Mouse (Mus musculus) thymus, postnatal 4 days (tissue): ENCODE results near the gene Sumf2.
"Not testable (repeated sequence)": the region's sequence is repeated elsewhere in the genome, so short reads cannot be mapped to it uniquely, and the experiment has no call there.

Experiments used
- DNase-seq: peaks from one replicate; pipeline ENCODE4 v3.0.0; 2021

Gene Sumf2

DNA sequence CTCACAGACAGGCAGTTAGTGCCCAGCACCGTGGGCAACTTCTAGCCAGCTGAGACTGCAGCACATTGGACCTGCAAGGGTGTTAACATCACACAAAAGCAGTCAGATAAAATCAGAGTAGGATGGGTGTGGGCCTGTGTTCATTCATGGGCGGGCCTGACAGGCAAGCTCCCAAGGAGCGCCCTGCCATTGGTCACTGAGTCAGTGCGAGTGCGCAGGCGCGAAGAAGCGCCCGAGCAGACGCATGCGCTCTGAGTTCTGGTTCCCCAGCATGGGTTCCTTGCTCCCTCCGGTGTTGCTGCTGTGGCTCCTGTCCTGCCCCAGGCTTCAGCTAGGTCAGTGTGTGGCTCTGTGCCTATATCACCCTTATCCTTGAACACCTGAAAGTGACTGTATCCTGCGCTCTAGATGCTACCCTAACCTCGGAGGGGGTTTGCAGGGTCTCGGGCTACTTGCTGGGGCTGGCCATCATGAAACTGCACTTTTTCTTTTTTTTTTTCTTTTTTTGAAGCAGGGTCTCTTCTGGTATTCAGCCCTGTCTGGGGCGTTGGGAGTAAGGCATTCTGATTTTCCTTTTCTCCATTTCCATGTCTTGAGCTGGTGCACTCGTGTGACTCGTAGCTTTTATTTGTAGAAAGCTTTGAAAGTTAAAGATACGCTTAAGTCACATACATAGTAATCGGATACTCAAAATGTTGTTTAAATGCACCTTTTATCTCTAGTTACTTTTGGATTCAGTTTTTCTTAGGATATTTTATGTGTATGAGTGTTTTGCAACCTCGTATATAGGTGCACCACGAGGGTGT lies at the start of gene Sumf2:
Gene Sumf2, plus strand, starts transcription at position 235 of the 806 bp plus-strand sequence.
- peak; percentile 96 for DNase-seq

DNA sequence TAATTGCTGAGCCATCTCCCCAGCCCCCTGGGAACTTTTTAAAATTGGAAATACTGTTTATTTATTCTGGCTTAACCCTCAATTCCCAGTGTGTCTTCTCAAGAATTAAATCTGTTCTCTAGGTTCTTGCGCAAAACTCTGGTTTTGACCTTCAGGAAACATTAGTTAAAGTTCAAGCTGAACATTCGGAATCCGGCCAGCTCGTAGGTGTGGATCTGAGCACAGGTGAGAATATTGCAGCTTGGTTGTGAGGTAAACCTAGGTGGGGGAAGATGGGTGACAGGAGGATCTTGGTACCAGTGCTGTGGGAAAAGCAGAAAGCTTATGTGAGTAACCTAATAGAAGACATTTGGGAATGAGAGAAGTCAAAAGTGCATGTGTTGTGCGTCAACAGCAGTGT lies 1.9 kb upstream of the Sumf2 start:
- DNase-seq = no peak

DNA sequence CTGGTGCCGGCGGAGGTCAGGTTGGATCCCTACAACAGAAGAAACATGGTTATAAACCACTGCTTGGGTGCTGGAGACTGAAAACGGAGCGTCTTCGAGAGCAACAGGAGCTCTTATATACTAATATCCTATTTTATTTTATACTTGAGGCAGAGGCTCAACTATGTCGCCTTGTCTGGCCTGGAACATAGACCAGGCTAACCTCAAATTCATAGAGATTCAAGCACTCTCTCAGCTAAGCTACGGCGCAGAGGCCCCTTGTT lies 703 bp downstream of the Sumf2 start:
- DNase-seq = peak; percentile 21

DNA sequence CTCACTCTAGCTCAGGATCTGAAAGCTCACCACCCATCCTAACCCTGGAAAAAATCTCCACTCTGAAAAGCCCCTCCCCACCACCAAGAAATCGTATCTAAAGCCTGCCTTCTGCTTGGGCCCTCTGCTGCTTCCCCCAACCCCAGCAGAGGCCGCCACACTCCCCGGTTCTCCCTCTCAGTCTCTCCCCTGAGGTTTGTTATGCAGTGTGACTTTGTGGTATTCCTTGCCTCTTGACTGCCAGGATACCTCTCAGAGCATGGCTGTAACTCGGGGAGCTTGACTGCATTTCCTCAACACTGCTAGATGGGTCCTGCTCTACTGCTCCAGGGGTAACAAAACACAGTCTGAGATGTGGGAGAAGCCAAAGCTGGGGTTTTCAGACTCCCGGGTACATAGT lies 8.4 kb downstream of the Sumf2 start:
- no peak for DNase-seq

DNA sequence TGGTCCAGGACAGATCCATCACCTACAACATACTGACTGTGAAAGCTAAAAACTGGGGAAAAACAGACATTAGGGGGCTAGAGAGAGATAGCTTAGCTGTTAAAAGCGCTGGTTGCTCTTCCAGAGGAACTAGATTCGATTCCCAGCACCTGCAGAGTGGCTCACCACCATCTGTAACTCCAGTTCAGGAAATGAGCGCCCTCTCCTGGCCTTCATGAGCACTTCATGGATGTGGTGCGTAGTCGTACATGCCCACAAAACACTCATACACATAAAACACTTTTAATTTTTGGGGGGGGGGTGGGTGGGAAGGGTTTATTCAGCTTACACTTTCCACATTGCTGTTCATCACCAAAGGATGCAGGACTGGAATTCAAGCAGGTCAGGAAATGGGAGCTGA lies 9.6 kb downstream of the Sumf2 start:
- DNase-seq = no peak

DNA sequence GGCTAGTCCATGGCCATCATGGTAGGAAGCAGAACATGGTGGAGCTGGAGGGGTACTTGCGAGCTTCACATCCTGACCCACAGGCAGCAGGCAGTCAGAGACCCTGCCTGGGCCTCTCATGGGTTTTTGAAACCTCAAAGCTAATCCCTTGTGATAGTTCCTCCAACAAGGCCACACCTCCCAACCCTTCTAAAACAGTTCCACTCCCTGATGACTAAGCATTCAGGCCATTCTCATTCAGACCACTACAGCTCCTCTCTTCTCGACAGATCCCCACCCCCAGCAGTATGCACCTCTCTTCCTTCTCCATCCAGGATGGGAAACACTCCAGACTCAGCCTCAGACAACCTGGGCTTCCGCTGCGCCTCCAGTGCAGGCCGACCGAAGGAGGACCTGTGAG lies 15.5 kb downstream of the Sumf2 start:
- no peak for DNase-seq

DNA sequence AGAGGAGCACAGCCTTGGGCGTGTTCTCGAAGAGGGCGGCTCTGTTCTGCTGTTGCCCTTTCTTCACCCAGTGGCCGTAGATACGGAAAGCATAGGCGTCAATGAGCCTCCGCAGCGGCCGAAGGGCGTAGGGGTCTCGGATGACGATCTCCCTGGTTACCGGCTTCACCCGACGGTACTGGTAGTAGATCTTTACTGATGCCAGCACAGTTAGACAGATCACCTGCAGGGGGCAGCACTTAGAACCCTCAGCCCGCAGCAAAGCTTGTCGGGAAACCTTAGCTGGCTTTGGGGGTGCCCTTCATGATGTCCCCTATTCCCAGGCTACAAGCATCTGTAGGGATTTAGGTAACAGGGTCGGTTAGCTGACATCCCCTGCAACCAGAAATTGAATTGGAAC lies 17.7 kb downstream of the Sumf2 start:
- peak; percentile 77 for DNase-seq

DNA sequence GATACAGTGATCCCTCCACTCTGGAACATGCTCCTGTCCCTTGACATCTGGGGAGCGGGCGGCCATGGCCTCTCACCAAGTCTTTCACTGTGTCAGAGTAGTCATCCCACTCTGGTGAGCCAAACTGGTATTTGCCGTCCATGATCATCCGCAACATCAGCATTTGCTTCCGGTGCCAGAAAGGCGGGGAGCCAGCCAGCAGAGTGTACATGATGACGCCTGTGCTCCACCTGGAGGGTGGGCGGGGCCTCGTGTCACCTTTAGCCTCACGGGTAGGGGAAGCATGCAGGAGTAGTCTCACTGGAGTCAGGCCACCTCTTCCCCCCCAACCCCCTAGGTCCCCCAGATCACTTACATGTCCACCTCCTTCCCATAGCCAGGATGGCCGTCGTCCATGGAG lies 19.1 kb downstream of the Sumf2 start:
- no peak for DNase-seq

DNA sequence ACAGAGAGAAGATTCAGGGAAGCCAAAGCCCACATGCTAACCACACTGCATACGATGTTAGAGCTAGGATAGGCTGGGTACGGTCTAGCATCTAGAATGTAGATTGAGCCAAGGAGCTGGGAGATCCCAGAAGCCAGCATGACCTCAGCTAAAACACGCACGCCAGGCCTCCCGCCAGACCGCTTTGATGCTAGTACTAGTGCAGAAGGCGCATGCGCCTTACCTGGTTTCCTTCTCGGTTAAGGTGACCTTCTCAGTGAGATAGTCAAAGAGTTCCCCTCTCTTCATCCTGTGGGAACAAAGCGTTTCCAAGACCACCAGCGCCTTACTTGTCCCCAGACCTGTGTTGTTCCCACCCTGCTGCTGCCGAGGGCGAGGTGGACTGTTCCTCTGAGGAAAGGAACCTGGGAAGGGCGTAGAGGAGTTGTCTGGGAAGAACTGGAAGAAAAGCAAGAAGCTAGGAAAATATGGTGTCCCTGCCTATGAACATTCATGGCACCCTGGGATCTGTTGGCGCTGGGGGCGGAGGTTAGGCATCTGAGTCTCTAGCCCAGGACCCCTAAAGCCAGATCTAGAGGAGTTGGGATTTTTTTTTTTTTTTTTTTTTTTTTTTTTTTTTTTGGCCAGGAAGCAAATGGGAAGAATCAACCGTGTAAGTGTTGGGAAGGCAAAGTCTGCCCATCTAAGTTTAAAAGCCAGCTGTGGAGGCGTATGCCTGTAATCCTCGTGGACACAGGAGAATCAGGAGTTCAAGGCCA lies 22.6 kb downstream of the Sumf2 start:
- DNase-seq = no peak

DNA sequence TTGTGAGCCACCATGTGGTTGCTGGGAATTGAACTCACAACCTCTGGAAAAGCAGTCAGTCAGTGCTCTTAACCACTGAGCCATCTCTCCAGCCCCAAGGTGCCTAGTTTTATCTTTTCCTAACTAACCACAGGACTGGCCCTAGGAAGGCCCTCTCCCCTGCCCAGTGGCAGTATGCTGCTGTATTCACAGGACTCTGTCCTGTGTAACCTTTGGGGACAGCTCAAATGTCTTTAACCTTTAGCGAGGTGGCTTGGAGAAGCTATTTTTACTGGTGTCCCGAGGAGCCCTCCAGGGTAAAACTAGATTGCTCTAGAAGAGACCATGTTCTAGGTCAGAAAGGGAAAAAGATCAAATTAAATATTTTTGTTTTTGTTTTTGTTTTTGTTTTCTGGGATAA lies 24.5 kb downstream of the Sumf2 start:
- no peak for DNase-seq

DNA sequence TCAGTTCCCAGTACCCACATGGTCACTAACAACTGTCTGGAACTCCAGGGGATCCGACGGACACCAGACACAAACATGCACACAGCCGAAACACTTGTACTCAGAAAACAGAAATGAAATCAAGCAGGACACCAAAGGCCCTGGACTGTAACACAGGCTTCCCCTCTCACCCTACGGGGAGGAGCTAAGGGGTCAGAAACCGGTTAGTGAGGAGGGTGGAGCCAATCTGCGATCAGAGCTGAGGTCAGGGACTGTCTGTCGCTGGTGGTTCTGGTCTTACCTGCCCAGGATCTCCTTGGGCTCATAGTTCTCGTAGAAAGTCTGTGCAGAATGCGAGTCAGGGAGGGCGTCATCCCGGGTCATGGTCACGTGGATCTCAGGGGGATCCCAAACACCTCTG lies 27.2 kb downstream of the Sumf2 start:
- no peak for DNase-seq

DNA sequence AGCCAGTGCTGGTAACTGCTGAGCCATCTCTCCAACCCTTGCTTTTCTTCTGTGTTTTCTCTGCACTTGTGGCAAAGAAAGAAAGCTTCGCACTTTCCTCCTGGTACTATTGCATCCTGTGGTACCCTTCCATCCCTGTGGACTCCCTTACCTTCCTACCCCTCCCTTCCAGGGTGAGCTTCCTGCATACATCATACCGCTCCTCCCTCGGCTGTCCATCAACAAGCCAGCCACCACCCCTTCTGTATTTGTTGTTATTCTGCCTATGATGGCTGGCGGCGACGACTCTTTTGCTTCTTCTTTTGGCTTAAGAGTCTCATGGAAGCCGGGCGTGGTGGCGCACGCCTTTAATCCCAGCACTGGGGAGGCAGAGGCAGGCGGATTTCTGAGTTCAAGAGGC lies 28.3 kb downstream of the Sumf2 start:
- DNase-seq = no peak

DNA sequence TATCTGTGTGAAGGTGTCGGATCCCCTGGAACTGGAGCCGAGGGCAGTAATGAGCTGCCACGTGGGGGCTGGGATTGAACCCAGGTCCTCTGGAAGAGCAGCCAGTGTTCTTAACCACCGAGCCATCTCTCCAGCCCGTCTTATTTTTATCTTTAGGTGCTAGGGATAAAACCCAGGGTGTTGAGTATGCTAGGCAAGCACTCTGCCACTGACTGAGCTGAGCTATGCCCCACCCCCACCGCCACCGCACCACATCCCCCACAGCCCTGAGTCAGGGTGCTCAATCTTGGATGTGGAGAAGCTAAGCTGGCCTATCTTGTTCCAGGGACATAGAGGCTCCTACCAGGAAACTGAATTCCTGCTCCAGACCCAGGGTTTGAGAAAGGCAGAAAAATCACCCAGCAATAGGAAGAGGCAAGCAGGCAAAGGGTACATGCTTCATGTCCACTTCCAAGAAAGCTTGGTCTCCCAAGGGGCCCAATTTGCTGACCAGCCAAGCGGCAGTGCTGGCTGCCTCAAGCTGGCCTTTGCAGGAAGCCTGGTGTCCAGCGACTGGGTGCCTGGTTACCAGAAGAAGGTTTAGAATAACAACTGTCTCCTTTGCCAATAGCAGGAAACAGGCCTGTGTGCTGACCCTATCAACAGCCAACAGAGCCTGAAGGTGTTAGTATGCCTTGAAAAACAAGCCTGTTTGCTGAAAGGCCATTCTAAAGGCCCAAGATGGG lies 31.1 kb downstream of the Sumf2 start:
- no peak for DNase-seq

DNA sequence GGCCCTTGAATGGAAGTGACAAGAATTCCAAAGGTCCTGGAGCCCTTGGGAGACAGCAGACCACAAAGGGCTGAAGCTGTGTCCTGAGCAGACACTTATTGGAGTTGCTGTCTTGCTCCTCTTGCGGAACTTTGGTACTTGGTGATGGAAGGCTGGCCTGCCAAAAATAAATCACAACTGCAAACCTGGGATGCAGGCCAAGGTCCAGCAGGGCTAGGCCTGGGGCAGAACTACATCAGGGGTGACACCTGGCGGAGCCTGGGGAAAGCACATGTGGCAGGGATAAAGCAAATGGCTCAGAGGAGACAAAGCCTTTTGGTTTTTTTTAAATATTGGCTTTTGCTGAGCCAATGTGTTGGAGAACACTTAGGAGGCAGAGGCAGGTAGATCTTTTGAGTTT lies 32.2 kb downstream of the Sumf2 start:
- no peak for DNase-seq

DNA sequence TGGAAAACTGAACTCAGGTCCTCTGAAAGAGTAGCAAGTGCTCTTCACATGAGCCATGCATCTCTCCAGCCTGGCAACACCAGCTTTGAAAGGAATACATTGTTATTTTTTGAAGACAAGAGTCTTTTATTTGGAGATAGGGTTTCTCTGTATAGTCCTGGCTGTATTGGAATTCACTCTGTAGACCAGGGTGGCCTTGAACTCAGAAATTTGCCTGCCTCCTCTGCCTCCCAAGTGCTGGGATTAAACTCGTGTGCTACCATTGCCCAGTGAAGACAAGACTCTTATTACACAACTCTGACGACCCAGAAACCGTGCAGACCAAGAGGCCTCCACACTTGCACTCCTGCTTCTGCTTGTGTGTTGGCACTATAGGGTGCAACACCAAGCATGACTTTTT lies 33.1 kb downstream of the Sumf2 start:
- DNase-seq = no peak

DNA sequence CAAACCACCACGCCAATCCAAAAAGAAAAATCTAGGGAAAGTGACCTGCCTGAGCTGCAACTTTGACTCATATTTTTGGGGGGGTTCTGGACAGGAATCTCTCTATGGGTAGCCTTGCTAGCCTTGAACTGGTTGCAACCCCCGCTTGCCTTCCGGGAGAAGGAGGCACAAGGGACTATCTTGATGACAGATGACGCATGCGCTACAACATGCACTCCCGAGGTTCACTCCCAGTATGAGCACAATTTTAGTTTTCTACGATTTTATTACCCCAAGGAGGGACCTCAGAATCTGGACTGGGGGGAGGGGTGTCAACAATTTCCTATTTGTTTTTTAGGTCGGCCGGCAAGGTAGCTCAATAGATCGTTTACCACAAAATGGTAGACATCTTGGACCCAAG lies 39.5 kb downstream of the Sumf2 start:
- no peak for DNase-seq

DNA sequence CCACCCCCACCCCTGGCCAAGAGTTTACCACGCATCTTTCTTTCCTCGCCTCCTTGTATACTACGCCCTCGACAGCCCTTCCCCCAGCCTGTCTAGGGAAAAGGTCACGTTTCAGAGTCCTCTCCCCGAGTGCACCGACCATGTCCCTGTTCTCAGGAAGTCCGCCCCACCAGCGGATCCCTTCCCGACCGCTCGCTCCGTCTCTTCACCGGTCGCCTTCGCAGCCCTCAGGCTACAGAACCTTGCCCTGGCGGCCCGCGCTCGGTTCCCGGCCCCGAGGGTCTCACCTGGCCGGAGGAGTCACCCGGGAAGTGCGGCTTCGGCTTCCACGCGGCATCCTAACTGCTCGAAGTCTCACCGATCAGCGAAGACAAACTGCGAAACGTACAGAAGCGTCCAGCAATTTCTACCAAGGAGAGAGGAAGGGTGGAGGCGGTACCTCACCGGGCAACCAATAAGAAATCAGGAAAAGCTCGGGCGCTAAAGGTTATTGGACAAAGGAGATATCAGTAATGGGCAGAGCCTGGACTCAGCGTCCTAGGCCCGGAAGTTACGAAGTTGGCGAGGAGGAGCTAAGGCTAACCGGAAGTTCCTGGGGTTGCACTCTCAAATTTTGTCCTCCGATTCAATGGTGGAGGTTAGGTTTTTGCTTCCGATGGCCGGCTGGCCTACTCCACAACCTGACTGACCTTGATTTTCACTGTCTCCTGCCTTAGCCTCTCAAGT lies 40.3 kb downstream of the Sumf2 start, which contains the start of gene Chchd2:
Gene Chchd2, minus strand, starts transcription at position 560 of the 726 bp plus-strand sequence.
- DNase-seq = peak; percentile 82

DNA sequence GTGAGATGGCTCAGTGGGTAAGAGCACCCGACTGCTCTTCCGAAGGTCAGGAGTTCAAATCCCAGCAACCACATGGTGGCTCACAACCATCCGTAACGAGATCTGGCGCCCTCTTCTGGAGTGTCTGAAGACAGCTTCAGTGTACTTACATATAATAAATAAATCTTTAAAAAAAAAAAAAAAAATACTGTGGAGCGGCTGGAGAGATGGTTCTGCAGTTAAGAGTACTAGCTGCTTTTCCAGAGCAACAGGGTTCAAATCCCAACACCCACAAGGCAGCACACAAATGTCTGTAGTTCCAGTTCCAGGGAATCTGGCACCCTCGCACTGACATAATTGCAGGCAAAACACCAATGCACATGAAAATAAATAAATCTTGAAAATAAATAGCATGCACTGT lies 43.6 kb downstream of the Sumf2 start:
- not testable (repeated sequence) for DNase-seq

DNA sequence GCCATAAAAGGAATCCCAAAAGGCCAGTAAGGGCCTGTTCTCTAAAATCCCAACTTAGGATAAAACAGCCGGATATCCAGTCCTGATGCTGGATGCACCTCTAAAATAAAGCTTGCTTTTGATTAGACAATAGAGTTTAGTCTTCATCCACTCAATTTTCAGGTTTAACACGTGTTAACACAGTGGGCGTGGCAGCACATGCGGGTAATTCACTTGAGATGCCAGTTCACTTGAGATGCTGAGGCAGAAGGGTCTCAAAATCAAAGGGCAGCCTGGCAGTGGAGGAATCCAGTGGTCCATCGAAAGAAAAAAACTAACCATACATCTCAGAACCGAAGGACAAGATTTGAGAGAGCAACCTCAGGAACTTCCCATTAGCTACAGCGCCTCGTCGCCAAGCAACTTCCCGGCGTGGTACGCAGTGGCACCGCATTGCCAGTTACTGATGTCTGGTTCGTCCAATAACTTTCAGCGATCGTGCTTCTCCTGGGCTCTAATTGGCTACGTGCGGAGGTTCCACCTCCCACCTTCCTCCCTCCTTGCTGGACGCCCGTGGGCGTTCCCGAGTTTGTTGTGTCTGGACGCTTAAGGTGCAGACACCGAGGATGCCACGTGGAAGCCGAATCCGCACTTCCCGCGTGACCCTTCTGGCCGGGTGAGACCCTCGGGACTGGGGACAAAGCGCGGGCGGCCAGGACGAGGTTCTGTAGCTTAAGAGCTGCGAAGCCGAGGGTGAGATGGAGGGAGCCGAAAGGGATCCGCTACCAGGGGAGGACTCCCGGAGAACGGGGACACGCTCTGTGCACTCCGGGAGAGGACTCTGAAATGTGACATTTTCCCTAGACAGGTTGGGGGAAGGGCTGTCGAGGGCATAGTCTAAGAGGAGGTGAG lies 48.7 kb downstream of the Sumf2 start, which contains the start of gene Zbed5:
Gene Zbed5, plus strand, starts transcription at position 526 of the 891 bp plus-strand sequence.
- DNase-seq = peak; percentile 79

DNA sequence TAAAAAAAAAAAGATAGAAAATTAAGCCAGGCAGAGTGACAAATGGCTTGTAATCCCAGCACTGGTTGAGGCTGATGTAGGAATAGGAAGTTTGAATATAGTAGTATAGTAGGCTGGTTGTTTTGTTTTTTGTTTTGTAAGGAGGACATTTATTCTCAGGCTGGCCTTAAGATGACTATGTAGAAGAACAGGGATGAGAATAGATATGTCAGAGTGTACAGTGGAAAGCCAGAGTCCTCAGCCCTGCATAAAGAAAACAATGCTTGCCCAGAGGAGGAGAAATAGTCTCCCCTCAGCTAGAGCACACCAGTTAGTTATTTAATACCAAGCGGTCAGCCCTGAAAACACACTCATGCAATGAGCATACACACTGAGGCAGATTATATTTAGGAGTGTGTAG lies 51.7 kb downstream of the Sumf2 start, which contains the start of gene Phkg1:
Gene Phkg1, minus strand, starts transcription at position 101 of the 400 bp plus-strand sequence.
- DNase-seq = no peak

DNA sequence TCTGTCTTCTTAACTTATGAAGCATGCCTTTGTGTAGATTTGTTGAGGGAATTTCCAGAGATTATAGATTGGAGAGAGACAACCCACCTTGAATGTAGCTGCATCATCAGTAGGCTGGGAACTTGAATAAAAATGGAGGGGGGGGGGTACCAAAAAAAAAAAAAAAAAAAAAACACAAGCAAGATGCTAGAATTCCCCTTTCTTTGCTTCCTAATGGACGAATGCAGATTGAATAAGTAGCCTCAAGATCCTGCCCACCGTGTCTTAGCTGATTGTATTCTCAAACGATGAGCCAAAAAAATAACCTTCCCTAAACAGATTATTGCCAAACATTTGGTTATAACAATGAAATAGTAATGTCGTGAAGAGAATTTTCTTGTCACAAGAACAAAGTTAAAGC lies 61.0 kb downstream of the Sumf2 start:
- no peak for DNase-seq
